Mouse (Mus musculus) c-Kit-positive CD71-positive TER-119-negative erythroid progenitor cells, embryonic 14.5 days (primary cell): ENCODE results near the gene Ccdc69.

ENCODE experiments used
- DNase-seq: peaks from one replicate; pipeline ENCODE4 v3.0.0-alpha.2; 2013; ENCODE audit warnings: low read depth

The Ccdc69 gene

GRCm38 (mm10) chr11:55036601-55037000, 41.3 kb downstream of the Ccdc69 start:
- no peak for DNase-seq

- peak; percentile 66 for DNase-seq
Observed at GRCm38 (mm10) chr11:55033040-55033660, 44.8 kb downstream of the Ccdc69 start, which contains the start of gene Anxa6. TSS of gene Anxa6 (minus strand) at chr11:55033445.

- DNase-seq = no peak
Observed at GRCm38 (mm10) chr11:55032286-55032685, 45.6 kb downstream of the Ccdc69 start.

GRCm38 (mm10) chr11:55031991-55032280, 46.0 kb downstream of the Ccdc69 start:
- DNase-seq = no peak

GRCm38 (mm10) chr11:55031211-55031990, 46.5 kb downstream of the Ccdc69 start:
- DNase-seq = no peak

- DNase-seq = no peak
Observed at GRCm38 (mm10) chr11:55028509-55028908, 49.4 kb downstream of the Ccdc69 start.

GRCm38 (mm10) chr11:55027204-55027855, 50.6 kb downstream of the Ccdc69 start:
- DNase-seq = no peak

- no peak for DNase-seq
Observed at GRCm38 (mm10) chr11:55025896-55026295, 52.0 kb downstream of the Ccdc69 start.

GRCm38 (mm10) chr11:55023583-55023982, 54.3 kb downstream of the Ccdc69 start:
- no peak for DNase-seq

- peak; percentile 29 for DNase-seq
Observed at GRCm38 (mm10) chr11:55023049-55023564, 54.8 kb downstream of the Ccdc69 start.

- DNase-seq = no peak
Observed at GRCm38 (mm10) chr11:55022508-55022907, 55.4 kb downstream of the Ccdc69 start.

- DNase-seq = no peak
Observed at GRCm38 (mm10) chr11:55021859-55022258, 56.1 kb downstream of the Ccdc69 start.

- no peak for DNase-seq
Observed at GRCm38 (mm10) chr11:55021458-55021857, 56.5 kb downstream of the Ccdc69 start.

GRCm38 (mm10) chr11:55019711-55020110, 58.2 kb downstream of the Ccdc69 start:
- DNase-seq = no peak

- DNase-seq = no peak
Observed at GRCm38 (mm10) chr11:55018034-55018433, 59.9 kb downstream of the Ccdc69 start.

GRCm38 (mm10) chr11:55017201-55017600, 60.7 kb downstream of the Ccdc69 start:
- DNase-seq = no peak

- DNase-seq = no peak
Observed at GRCm38 (mm10) chr11:55016758-55017157, 61.2 kb downstream of the Ccdc69 start.

- no peak for DNase-seq
Observed at GRCm38 (mm10) chr11:55015831-55016241, 62.1 kb downstream of the Ccdc69 start.

GRCm38 (mm10) chr11:55015264-55015663, 62.7 kb downstream of the Ccdc69 start:
- DNase-seq = no peak

GRCm38 (mm10) chr11:55013802-55014201, 64.1 kb downstream of the Ccdc69 start:
- no peak for DNase-seq

GRCm38 (mm10) chr11:55012551-55013521, 65.1 kb downstream of the Ccdc69 start:
- no peak for DNase-seq

GRCm38 (mm10) chr11:55011440-55011839, 66.5 kb downstream of the Ccdc69 start:
- DNase-seq = no peak
